Mouse (Mus musculus): ENCODE data around the gene Psd4.

GRCm38 (mm10) chr2:24435699-24436098, 68.3 kb downstream of the Psd4 start:
- no peak for TF ChIP-seq EP300 (optimal IDR thresholded peaks at IDR 0.05)
- no peak for TF ChIP-seq CTCF (IDR thresholded peaks at IDR 0.05; ENCODE audit: low read depth)

Measured in stomach, postnatal 0 days (tissue).